Mouse (Mus musculus): ENCODE results near the gene H6pd. TPM values are rescaled to one million over a fixed set of nuclear protein-coding genes. Genes with fewer than 3 reads are reported as not detected.

H6pd gene
- polyA plus RNA-seq, 1 experiment, result 7.3 TPM

GRCm38 (mm10) chr4:149942831-149943741, 65.7 kb downstream of the H6pd start:
- Histone ChIP-seq H3K27me3 (ENCODE audit: control insufficient read depth, insufficient read depth, low read length) (no peaks in the 10 kb centered on the region), H3K4me1 (ENCODE audit: control insufficient read depth, insufficient read depth, low read length) (peaks cover 5% of the 10 kb centered on the region; the same call in 1 of the 2 replicates), H3K4me3 (ENCODE audit: control insufficient read depth, low read depth, low read length) (no peak overlapping the region), H3K36me3 (ENCODE audit: control insufficient read depth, insufficient read depth, low read length) (no peaks in the 10 kb centered on the region), H3K27ac (ENCODE audit: control insufficient read depth, insufficient read depth, low read depth, low read length) (no peak overlapping the region)
- TF ChIP-seq POLR2A (IDR thresholded peaks at IDR 0.05; ENCODE audit: control insufficient read depth, low read depth, low read length) (no peak), CTCF (IDR thresholded peaks at IDR 0.05; ENCODE audit: control insufficient read depth, insufficient read depth, insufficient replicate concordance, low read depth, low read length) (no peak)

- Histone ChIP-seq H3K4me1 (ENCODE audit: control insufficient read depth, insufficient read depth, low read length) (peaks cover 5% of the 10 kb centered on the region; the same call in 1 of the 2 replicates), H3K4me3 (ENCODE audit: control insufficient read depth, low read depth, low read length) (no peak overlapping the region), H3K27me3 (ENCODE audit: control insufficient read depth, insufficient read depth, low read length) (no peaks in the 10 kb centered on the region), H3K27ac (ENCODE audit: control insufficient read depth, insufficient read depth, low read depth, low read length) (no peak overlapping the region), H3K36me3 (ENCODE audit: control insufficient read depth, insufficient read depth, low read length) (no peaks in the 10 kb centered on the region)
- no peak for TF ChIP-seq POLR2A (IDR thresholded peaks at IDR 0.05; ENCODE audit: control insufficient read depth, low read depth, low read length)
- TF ChIP-seq CTCF (IDR thresholded peaks at IDR 0.05; ENCODE audit: control insufficient read depth, insufficient read depth, insufficient replicate concordance, low read depth, low read length), result no peak
These were observed 67.6 kb downstream of the H6pd start for GRCm38 (mm10) chr4:149941067-149941755.

- TF ChIP-seq POLR2A (IDR thresholded peaks at IDR 0.05; ENCODE audit: control insufficient read depth, low read depth, low read length) (no peak), CTCF (IDR thresholded peaks at IDR 0.05; ENCODE audit: control insufficient read depth, insufficient read depth, insufficient replicate concordance, low read depth, low read length) (no peak)
- H3K27ac ChIP-seq (ENCODE audit: control insufficient read depth, insufficient read depth, low read depth, low read length), result no peak overlapping the region
- H3K4me1 ChIP-seq (ENCODE audit: control insufficient read depth, insufficient read depth, low read length), result peaks cover 5% of the 10 kb centered on the region; the same call in 1 of the 2 replicates
These were observed 70.1 kb downstream of the H6pd start for GRCm38 (mm10) chr4:149938701-149939100.

GRCm38 (mm10) chr4:149936921-149937320, 71.9 kb downstream of the H6pd start:
- Histone ChIP-seq H3K4me3 (ENCODE audit: control insufficient read depth, low read depth, low read length) (no peak overlapping the region), H3K27me3 (ENCODE audit: control insufficient read depth, insufficient read depth, low read length) (no peaks in the 10 kb centered on the region), H3K4me1 (ENCODE audit: control insufficient read depth, insufficient read depth, low read length) (no peaks in the 10 kb centered on the region; the same call in 1 of the 2 replicates), H3K36me3 (ENCODE audit: control insufficient read depth, insufficient read depth, low read length) (no peaks in the 10 kb centered on the region), H3K27ac (ENCODE audit: control insufficient read depth, insufficient read depth, low read depth, low read length) (no peak overlapping the region)
- TF ChIP-seq POLR2A (IDR thresholded peaks at IDR 0.05; ENCODE audit: control insufficient read depth, low read depth, low read length) (no peak), CTCF (IDR thresholded peaks at IDR 0.05; ENCODE audit: control insufficient read depth, insufficient read depth, insufficient replicate concordance, low read depth, low read length) (no peak)

More at GRCm38 (mm10) chr4:149938701-149939100, 70.1 kb downstream of the H6pd start:
- no peaks in the 10 kb centered on the region for H3K36me3 ChIP-seq (ENCODE audit: control insufficient read depth, insufficient read depth, low read length)
- H3K4me3 ChIP-seq (ENCODE audit: control insufficient read depth, low read depth, low read length), result no peak overlapping the region
- no peaks in the 10 kb centered on the region for H3K27me3 ChIP-seq (ENCODE audit: control insufficient read depth, insufficient read depth, low read length)

- H3K27ac ChIP-seq (ENCODE audit: control insufficient read depth, insufficient read depth, low read depth, low read length), result no peak overlapping the region
- no peak for TF ChIP-seq CTCF (IDR thresholded peaks at IDR 0.05; ENCODE audit: control insufficient read depth, insufficient read depth, insufficient replicate concordance, low read depth, low read length)
- TF ChIP-seq POLR2A (IDR thresholded peaks at IDR 0.05; ENCODE audit: control insufficient read depth, low read depth, low read length), result no peak
- H3K4me1 ChIP-seq (ENCODE audit: control insufficient read depth, insufficient read depth, low read length), result no peaks in the 10 kb centered on the region; the same call in 1 of the 2 replicates
- no peaks in the 10 kb centered on the region for H3K27me3 ChIP-seq (ENCODE audit: control insufficient read depth, insufficient read depth, low read length)
- H3K36me3 ChIP-seq (ENCODE audit: control insufficient read depth, insufficient read depth, low read length), result no peaks in the 10 kb centered on the region
- no peak overlapping the region for H3K4me3 ChIP-seq (ENCODE audit: control insufficient read depth, low read depth, low read length)
These were observed 73.4 kb downstream of the H6pd start for GRCm38 (mm10) chr4:149935470-149935869.

GRCm38 (mm10) chr4:149933519-149934245, 75.1 kb downstream of the H6pd start:
- no peak for TF ChIP-seq POLR2A (IDR thresholded peaks at IDR 0.05; ENCODE audit: control insufficient read depth, low read depth, low read length)
- no peak for TF ChIP-seq CTCF (IDR thresholded peaks at IDR 0.05; ENCODE audit: control insufficient read depth, insufficient read depth, insufficient replicate concordance, low read depth, low read length)
- H3K4me3 ChIP-seq (ENCODE audit: control insufficient read depth, low read depth, low read length), result no peak overlapping the region
- H3K36me3 ChIP-seq (ENCODE audit: control insufficient read depth, insufficient read depth, low read length), result no peaks in the 10 kb centered on the region
- H3K27me3 ChIP-seq (ENCODE audit: control insufficient read depth, insufficient read depth, low read length), result no peaks in the 10 kb centered on the region
- H3K27ac ChIP-seq (ENCODE audit: control insufficient read depth, insufficient read depth, low read depth, low read length), result no peak overlapping the region
- H3K4me1 ChIP-seq (ENCODE audit: control insufficient read depth, insufficient read depth, low read length), result no peaks in the 10 kb centered on the region; the same call in 1 of the 2 replicates

All from testis, adult 2 months (tissue).